Mouse (Mus musculus) ES-CJ7 (cell line): Measurements from ENCODE around the gene Usp53.

Source experiments
- DNase-seq: peaks from one replicate; pipeline ENCODE4 v3.0.0; 2011; ENCODE audit warnings: low read depth, low spot score

Gene Usp53

GRCm38 (mm10) chr3:122984249-122985182 lies at the start of gene Usp53:
Gene Usp53, minus strand, starts transcription at chr3:122984510.
- peak; percentile 96 for DNase-seq

- no peak for DNase-seq
Measured at GRCm38 (mm10) chr3:123033804-123034203, 49.5 kb upstream of the Usp53 start.

- no peak for DNase-seq
Measured at GRCm38 (mm10) chr3:123025634-123026033, 41.3 kb upstream of the Usp53 start.

- no peak for DNase-seq
Measured at GRCm38 (mm10) chr3:123024496-123025234, 40.4 kb upstream of the Usp53 start.

- no peak for DNase-seq
Measured at GRCm38 (mm10) chr3:123018792-123019191, 34.5 kb upstream of the Usp53 start.

GRCm38 (mm10) chr3:123013476-123013875 lies 29.2 kb upstream of the Usp53 start:
- DNase-seq = no peak

GRCm38 (mm10) chr3:123009417-123009816 lies 25.1 kb upstream of the Usp53 start:
- no peak for DNase-seq

- no peak for DNase-seq
Measured at GRCm38 (mm10) chr3:123007386-123007785, 23.1 kb upstream of the Usp53 start.

- no peak for DNase-seq
Measured at GRCm38 (mm10) chr3:123001053-123001452, 16.7 kb upstream of the Usp53 start.

- no peak for DNase-seq
Measured at GRCm38 (mm10) chr3:122998511-122998910, 14.2 kb upstream of the Usp53 start.

GRCm38 (mm10) chr3:122996968-122997367 lies 12.7 kb upstream of the Usp53 start:
- DNase-seq = no peak

- no peak for DNase-seq
Measured at GRCm38 (mm10) chr3:122986906-122987305, 2.6 kb upstream of the Usp53 start.

GRCm38 (mm10) chr3:122986386-122986785 lies 2.1 kb upstream of the Usp53 start:
- no peak for DNase-seq

GRCm38 (mm10) chr3:122985183-122985944 lies 1.1 kb upstream of the Usp53 start:
- DNase-seq = peak; percentile 27

- DNase-seq = peak; percentile 80
Measured at GRCm38 (mm10) chr3:122983849-122984248, 461 bp downstream of the Usp53 start.

- no peak for DNase-seq
Measured at GRCm38 (mm10) chr3:122975964-122976363, 8.3 kb downstream of the Usp53 start.

- DNase-seq = no peak
Measured at GRCm38 (mm10) chr3:122975363-122975762, 8.9 kb downstream of the Usp53 start.

- DNase-seq = no peak
Measured at GRCm38 (mm10) chr3:122974833-122975232, 9.5 kb downstream of the Usp53 start.

GRCm38 (mm10) chr3:122972126-122972822 lies 12.0 kb downstream of the Usp53 start:
- no peak for DNase-seq

- DNase-seq = no peak
Measured at GRCm38 (mm10) chr3:122968391-122968790, 15.9 kb downstream of the Usp53 start.

- DNase-seq = no peak
Measured at GRCm38 (mm10) chr3:122964301-122964700, 20.0 kb downstream of the Usp53 start.
